Mouse (Mus musculus): ENCODE measurements around the gene Plg. TPM values are rescaled to one million over a fixed set of nuclear protein-coding genes. Genes with fewer than 3 reads are reported as not detected.

Plg gene
- total RNA-seq, 2 experiments from 2014 or later = 0.12 to 1.1 TPM

- DNase-seq = no peak
Observed at GRCm38 (mm10) chr17:12385049-12385794, 6.8 kb downstream of the Plg start.

GRCm38 (mm10) chr17:12387781-12388180 is 9.4 kb downstream of the Plg start:
- DNase-seq = no peak

GRCm38 (mm10) chr17:12388239-12388638 is 9.8 kb downstream of the Plg start:
- no peak for DNase-seq

GRCm38 (mm10) chr17:12396163-12396677 is 17.8 kb downstream of the Plg start:
- no peak for DNase-seq

- DNase-seq = no peak
Observed at GRCm38 (mm10) chr17:12403420-12403819, 25.0 kb downstream of the Plg start.

- peak; percentile 46 for DNase-seq
Observed at GRCm38 (mm10) chr17:12409346-12409944, 31.0 kb downstream of the Plg start.

DNA sequence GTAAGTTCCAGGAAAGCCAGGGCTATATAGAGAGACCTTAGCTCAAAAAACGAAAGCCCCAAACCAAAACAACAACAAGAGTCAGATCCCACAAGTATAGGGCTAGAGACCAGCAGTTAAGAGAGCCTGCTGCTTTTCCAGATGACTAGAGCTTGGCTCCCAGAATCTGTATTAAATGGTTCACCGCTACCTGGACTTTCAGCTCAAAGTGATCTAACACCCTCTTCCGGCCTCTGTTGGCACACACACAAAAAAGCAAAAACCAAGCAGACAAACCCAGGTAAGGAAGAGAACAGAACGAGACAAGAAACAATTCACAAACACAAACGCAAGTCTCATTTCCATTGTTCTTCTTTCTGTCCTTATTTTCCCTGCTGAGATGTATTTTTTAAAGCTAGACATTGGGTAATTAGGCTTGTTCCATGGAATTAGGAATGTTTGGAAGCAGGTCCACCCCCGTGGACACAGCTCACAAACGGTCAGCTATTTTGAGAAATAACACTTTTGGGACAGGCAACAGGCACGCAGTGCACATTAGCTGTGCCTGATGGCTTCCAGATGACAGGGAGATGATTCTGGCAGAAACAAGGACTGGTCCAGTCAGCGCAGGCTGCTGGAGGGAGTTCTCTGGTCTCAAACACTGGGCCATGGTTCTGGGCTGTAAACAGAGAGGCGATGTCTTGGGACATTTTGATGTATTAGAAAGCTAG is 33.9 kb downstream of the Plg start:
- DNase-seq = no peak

GRCm38 (mm10) chr17:12412891-12413237 is 34.5 kb downstream of the Plg start:
- no peak for DNase-seq

DNA sequence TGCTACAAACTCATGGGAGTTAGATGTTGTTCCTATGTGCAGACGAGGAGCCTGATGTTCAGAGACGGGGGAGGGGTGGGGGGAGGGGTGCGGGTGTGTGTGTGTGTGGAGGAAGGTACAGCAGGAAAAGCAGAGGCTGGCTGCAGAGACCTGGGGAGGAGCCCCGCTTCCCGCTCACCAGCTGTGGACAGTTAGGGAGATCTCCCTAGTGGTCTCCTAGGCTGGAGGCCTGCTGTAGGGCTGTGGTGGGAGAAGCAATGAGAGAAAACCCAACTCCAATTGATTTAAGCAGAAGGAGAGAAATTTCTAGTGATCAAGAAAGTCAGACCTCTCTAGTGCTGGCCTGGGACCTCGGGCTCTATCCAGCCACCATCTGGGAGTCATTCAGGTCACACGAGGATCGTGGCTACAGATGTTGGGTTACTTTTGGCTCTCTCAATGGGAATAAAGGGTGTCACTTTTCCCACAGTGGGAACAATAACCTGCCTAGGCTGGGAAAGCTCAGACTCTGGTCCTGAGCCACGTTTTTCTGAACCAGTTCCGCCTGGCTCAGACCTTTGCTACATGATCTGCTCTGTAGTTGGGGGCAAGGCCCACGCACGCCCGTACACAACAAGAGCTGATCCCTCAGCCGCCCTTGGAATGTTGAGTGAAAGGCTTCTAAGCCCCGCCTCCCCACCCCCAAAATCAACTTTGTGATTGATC is 36.8 kb downstream of the Plg start:
- peak; percentile 41 for DNase-seq

DNA sequence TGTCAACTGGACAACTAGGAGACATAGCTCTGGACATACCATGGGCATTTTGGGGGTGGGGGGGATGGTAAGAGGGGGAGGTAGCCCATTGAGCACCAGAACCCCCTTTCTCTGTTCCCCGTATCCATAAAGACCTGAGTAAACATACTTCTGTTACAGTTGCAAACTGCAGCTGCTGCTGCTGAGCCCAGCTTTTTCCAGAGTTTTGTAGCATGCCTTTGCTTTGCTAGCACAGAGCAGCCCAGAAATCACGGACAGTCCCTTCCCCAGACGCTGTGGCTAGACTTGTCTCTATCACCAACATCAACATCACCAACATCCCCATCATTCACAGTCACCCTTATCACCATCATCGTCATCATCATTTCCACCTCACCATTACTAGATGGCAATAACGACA is 37.3 kb downstream of the Plg start:
- no peak for DNase-seq

DNA sequence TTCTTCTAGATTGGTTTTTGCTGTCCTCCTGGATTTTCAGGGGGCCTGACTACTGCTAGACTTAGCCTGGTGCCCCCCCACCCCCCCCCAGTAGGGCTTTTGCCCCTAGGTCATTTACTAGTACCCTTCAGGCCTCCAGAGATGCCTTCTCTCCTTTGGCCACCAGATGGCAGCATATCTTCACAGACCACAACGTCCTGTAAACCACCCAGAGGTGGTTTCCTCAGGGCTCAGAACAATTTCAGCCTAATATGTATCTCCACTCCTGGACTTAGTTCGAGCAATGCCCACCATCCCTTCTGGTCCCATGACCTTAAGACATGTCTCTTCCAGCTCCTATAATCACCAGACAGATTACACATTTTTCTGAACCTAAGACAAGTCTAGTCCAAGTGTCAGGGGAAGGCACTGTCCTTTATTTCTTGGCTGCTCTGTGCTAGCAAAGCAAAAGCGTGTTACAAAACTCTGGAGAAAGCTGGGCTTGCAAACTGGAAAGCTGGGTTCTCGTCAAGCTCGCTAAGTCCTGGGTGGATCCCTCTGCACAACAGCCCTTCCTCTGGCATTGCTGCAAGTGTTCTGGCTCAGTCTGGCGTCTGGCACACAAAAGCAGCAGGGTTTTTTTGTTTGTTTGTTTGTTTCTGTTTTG is 38.0 kb downstream of the Plg start:
- DNase-seq = peak; percentile 85

- no peak for DNase-seq
Observed at GRCm38 (mm10) chr17:12419491-12420079, 41.2 kb downstream of the Plg start.

DNA sequence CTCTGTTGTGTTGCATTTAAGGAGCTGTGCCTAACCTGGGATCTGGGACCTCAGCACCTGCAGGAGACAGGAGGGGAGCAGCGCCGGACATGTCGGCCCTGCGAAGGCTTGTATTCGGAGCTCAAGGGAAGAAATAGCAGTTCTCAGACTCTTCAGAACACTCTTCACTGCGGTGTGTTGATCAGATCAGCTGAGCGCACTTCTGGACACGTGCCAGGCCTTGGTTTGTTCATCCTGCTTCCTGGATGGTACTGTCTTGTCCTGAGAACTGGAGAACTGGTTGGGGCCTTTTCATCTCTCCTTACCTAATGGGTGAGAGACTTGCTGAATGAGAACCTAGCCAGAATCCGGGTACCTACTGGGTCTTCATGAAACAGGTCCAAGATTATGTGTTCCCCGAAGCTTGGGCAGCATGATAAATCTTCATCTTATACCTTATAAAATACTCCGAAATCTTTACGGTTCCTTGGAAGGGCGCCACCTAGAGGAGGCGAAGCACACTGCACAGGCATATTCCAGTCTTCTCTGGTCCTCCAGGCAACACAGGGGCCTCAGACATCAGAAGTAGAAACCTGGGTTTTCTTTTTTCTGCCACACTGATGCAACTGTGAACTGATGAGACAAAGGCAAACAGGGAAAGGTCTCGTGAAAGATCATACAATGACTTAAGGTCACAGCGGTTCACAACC is 42.6 kb downstream of the Plg start:
- no peak for DNase-seq

- no peak for DNase-seq
Observed at GRCm38 (mm10) chr17:12422143-12422542, 43.7 kb downstream of the Plg start.

GRCm38 (mm10) chr17:12427156-12427555 is 48.7 kb downstream of the Plg start:
- DNase-seq = no peak

DNA sequence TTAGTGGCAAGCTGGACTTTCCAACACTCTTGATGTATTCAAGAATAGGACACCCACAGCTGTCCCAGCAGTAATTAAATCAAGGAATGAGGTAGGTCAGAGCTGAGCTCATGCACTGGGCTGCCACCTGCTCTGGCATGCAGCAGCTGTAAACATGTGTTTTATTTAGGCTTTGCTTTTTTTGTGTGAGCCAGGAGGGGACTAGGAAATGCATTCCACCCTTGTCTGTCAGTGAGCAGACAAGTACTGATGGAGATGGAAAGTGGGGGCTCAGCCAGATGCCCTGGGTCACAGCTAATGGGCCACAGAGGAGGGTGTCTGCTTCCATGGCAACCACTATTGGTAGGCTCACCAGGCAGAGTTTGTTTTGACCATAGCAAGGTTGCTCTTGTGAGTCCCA is 50.0 kb downstream of the Plg start:
- DNase-seq = no peak

- DNase-seq = no peak
Observed at GRCm38 (mm10) chr17:12431707-12432106, 53.3 kb downstream of the Plg start.

DNA sequence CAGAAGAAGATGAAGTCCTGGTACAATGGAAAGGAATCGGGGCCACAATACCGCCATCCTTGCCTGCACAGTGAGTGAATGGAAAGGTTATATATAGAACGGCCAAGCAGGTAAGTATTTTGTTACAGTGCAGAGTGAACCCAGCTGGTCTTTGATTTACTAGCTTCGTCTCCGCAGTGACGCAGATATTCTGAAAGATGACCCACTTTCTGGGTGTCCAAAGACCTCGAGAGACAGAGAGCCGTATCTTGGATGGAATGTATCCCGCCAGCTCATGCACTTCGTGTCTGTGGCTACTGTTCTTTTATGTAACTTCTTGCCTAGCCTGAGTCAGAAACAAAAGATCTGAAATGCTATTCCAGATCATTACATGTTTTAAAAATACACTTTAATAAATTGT is 59.4 kb downstream of the Plg start:
- DNase-seq = no peak

GRCm38 (mm10) chr17:12444561-12444960 is 66.2 kb downstream of the Plg start:
- DNase-seq = no peak

DNA sequence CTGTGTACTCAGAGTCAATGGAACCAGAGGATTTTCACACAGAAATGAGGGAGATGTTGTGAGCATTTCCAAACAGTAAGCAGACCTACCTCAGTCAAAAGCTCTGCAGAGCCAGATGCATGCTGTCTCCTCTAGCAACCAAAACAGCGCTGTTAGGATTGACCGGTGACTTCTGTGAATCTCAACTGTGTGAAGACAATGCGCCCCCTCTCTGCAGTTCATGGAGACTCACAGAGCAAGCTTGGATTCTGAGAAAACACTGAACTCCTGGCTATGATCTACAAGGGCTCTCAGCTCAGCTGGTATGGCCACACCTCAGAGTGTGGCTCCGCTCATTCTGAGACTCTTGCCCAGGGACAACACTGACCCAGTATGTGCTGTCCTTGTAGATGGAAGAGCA is 72.8 kb downstream of the Plg start:
- DNase-seq = no peak

DNA sequence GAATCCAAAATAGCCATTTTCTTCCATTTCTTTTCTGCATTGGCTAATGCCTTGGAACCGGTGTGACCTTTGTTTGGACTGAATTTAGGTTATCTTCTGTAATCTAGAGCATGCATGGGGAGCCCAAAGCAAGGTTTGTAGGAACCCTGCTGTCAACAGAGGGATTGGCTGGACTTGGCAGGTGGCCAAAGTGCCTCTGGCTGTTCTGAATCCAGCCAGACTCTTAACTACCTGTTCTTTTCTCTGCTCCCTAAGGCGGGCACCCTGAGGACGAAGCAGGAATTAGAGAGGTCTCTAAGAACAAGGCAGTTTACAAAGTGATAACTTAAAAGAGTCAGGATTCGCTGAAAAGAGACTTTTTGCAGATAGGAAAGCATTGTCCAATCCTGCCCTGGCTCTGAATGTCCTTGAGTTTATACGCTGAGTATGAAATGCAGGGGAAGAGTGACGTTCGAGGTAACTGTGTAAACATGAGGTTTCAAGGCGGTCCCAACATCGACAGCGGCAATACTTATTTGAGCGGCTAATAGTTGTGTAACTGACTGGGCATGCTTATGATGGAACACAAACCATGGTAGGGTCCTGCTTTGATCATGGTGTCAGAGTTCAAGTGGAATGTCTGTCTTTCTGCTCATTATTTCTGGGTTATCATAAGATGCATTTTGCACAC is 74.6 kb downstream of the Plg start:
- no peak for DNase-seq
